Mouse (Mus musculus) heart, postnatal 0 days (tissue): Measurements from ENCODE around the gene Sez6. TPM values are rescaled to one million over a fixed set of nuclear protein-coding genes. Genes with fewer than 3 reads are reported as not detected.

Experiments used
- ATAC-seq: fragments of 200-750 bp; cut with Nextera tagmentation; 2 replicates; pipeline ENCODE4 v1.8.0; 2017; ENCODE audit warnings: low read depth, moderate number of reproducible peaks, moderate library complexity; ENCODE audit not compliant: insufficient read depth
- DNase-seq: peaks from one replicate; pipeline ENCODE4 v3.0.0-alpha.2; 2016; ENCODE audit warnings: low spot score
- H3K27ac ChIP-seq: fragments of 300-500 bp; sonication (generic); 2 replicates; pipeline ENCODE4 v1.5.1; 2014; ENCODE audit warnings: low read depth, mild to moderate bottlenecking
- H3K27me3 ChIP-seq: fragments of 300-500 bp; sonication (generic); 2 replicates; pipeline ENCODE4 v1.6.1; 2014; ENCODE audit warnings: low read length, mixed read lengths; ENCODE audit not compliant: control insufficient read depth, insufficient read depth
- H3K36me3 ChIP-seq: fragments of 300-500 bp; sonication (generic); replicated peaks from 2 replicates; pipeline ENCODE4 v1.6.1; 2014; ENCODE audit warnings: low read length, mixed read lengths; ENCODE audit not compliant: control insufficient read depth, insufficient read depth
- H3K4me1 ChIP-seq: fragments of 300-500 bp; sonication (generic); 2 replicates; pipeline ENCODE4 v1.6.1; 2014; ENCODE audit warnings: antibody characterized with exemption; ENCODE audit not compliant: control insufficient read depth, insufficient read depth
- H3K4me2 ChIP-seq: fragments of 300-500 bp; sonication (generic); 2 replicates; pipeline ENCODE4 v1.6.1; 2014; ENCODE audit warnings: low read depth, mild to moderate bottlenecking, low read length, moderate library complexity
- H3K4me3 ChIP-seq: fragments of 300-500 bp; sonication (generic); 2 replicates; pipeline ENCODE4 v1.5.1; 2014; ENCODE audit warnings: low read depth, low read length
- H3K9ac ChIP-seq: fragments of 300-500 bp; sonication (generic); replicated peaks from 2 replicates; pipeline ENCODE4 v1.6.1; 2014; ENCODE audit warnings: low read depth, low read length, mixed read lengths
- H3K9me3 ChIP-seq: fragments of 300-500 bp; sonication (generic); replicated peaks from 2 replicates; pipeline ENCODE4 v1.6.1; 2016; ENCODE audit warnings: low read length; ENCODE audit not compliant: control insufficient read depth
- CTCF ChIP-seq: IDR thresholded peaks from 2 replicates; pipeline ENCODE4 v1.5.1; 2016; ENCODE audit warnings: antibody characterized with exemption, control low read depth, low read depth
- EP300 ChIP-seq: IDR thresholded peaks from 2 replicates; pipeline ENCODE4 v1.6.1; 2016; ENCODE audit warnings: antibody characterized with exemption, low read depth
- WGBS: fragments of 180-500 bp; shearing (Covaris S2); extraction: QIAGEN DNeasy Blood & Tissue Kit; methylation state at CpG from one replicate; pipeline ENCODE4 v1.1.7; 2014; 5-methylcytosine and 5-hydroxymethylcytosine counted together
- polyA plus RNA-seq: library from polyadenylated mRNA; unstranded; fragments of >200 nt; fragmentation: Nextera tagmentation; extraction: Ambion mirVana; gene quantifications from 2 replicates; pipeline ENCODE4 v1.2.1, GENCODE M21; 2015
- total RNA-seq: library from RNA; depleted of rRNA; stranded (reverse); fragments of >200 nt; gene quantifications from 2 replicates; pipeline ENCODE4 v1.2.3, GENCODE M21; 2014; ENCODE audit warnings: low replicate concordance

Sez6 gene
- total and polyA plus RNA-seq, 2 experiments from 2014 or later: not detected

GRCm38 (mm10) chr11:77983191-77983936 lies 52.8 kb downstream of the Sez6 start:
- H3K27me3 ChIP-seq: no peaks in the 10 kb centered on the region
- H3K9ac ChIP-seq: peak overlapping the region; percentile 98
- H3K4me2 ChIP-seq: peak overlapping the region; percentile 96
- H3K27ac ChIP-seq: peak overlapping the region; percentile 97
- H3K36me3 ChIP-seq: peaks cover 12% of the 10 kb centered on the region; the same call in 1 of the 2 replicates
- peak overlapping the region; percentile 94 for H3K4me3 ChIP-seq
- no peak for TF ChIP-seq CTCF
- TF ChIP-seq EP300: no peak
- ATAC-seq (no peak), DNase-seq (peak; percentile 69)
- H3K4me1 ChIP-seq: peaks cover 4% of the 10 kb centered on the region; the same call in 1 of the 2 replicates
- WGBS: under 1% methylated on average over 27 of the region's 32 CpGs
- H3K9me3 ChIP-seq: no peaks in the 10 kb centered on the region

GRCm38 (mm10) chr11:77983937-77984835 lies 53.6 kb downstream of the Sez6 start:
- Histone ChIP-seq H3K4me3 (peak overlapping the region; percentile 94), H3K9me3 (no peaks in the 10 kb centered on the region), H3K27me3 (no peaks in the 10 kb centered on the region), H3K9ac (peak overlapping the region; percentile 98), H3K4me2 (peak overlapping the region; percentile 96), H3K27ac (peak overlapping the region; percentile 97), H3K4me1 (peaks cover 4% of the 10 kb centered on the region; the same call in 1 of the 2 replicates), H3K36me3 (peaks cover 12% of the 10 kb centered on the region; the same call in 1 of the 2 replicates)
- under 1% methylated on average over 55 of the region's 63 CpGs for WGBS
- no peak for TF ChIP-seq EP300
- no peak for TF ChIP-seq CTCF
- peak; percentile 68 for DNase-seq
- ATAC-seq: no peak

- Histone ChIP-seq H3K9ac (peak overlapping the region; percentile 98), H3K9me3 (no peaks in the 10 kb centered on the region), H3K27ac (peak overlapping the region; percentile 97), H3K36me3 (peaks cover 12% of the 10 kb centered on the region; the same call in 1 of the 2 replicates), H3K27me3 (no peaks in the 10 kb centered on the region), H3K4me1 (peaks cover 4% of the 10 kb centered on the region; the same call in 1 of the 2 replicates), H3K4me2 (peak overlapping the region; percentile 96), H3K4me3 (peak overlapping the region; percentile 94)
- TF ChIP-seq CTCF (no peak), EP300 (no peak)
- DNase-seq (peak; percentile 37), ATAC-seq (no peak)
- WGBS: 0% methylated on average over 13 of the region's 13 CpGs
Observed at GRCm38 (mm10) chr11:77984836-77985231, 54.2 kb downstream of the Sez6 start.

GRCm38 (mm10) chr11:77985541-77986065 lies 55.0 kb downstream of the Sez6 start:
- peaks cover 4% of the 10 kb centered on the region; the same call in 1 of the 2 replicates for H3K4me1 ChIP-seq
- H3K9me3 ChIP-seq: no peaks in the 10 kb centered on the region
- H3K4me2 ChIP-seq: peak overlapping the region; percentile 96
- peaks cover 12% of the 10 kb centered on the region; the same call in 1 of the 2 replicates for H3K36me3 ChIP-seq
- no peak for DNase-seq
- TF ChIP-seq CTCF (no peak), EP300 (no peak)
- ATAC-seq: no peak
- H3K27me3 ChIP-seq: no peaks in the 10 kb centered on the region
- peak overlapping the region; percentile 98; the same call in 1 of the 2 replicates for H3K9ac ChIP-seq
- peak overlapping the region; percentile 94 for H3K4me3 ChIP-seq
- H3K27ac ChIP-seq: peak overlapping the region; percentile 97
- WGBS: 75% methylated on average over 3 of the region's 3 CpGs

GRCm38 (mm10) chr11:77989071-77989690 lies 58.6 kb downstream of the Sez6 start:
- peaks cover 4% of the 10 kb centered on the region; the same call in 1 of the 2 replicates for H3K4me1 ChIP-seq
- no peak overlapping the region for H3K4me2 ChIP-seq
- no peak for ATAC-seq
- 66% methylated on average over 13 of the region's 13 CpGs for WGBS
- H3K9ac ChIP-seq: no peak overlapping the region
- H3K27me3 ChIP-seq: no peaks in the 10 kb centered on the region
- no peak overlapping the region for H3K27ac ChIP-seq
- peaks cover 17% of the 10 kb centered on the region; the same call in 1 of the 2 replicates for H3K36me3 ChIP-seq
- no peak for TF ChIP-seq EP300
- TF ChIP-seq CTCF: no peak
- H3K9me3 ChIP-seq: no peaks in the 10 kb centered on the region
- H3K4me3 ChIP-seq: no peak overlapping the region
- DNase-seq: no peak
